Mouse (Mus musculus) lung, postnatal 0 days (tissue): ENCODE data around the gene Alpk3.

Source experiments
- CTCF ChIP-seq: IDR thresholded peaks from 2 replicates; pipeline ENCODE4 v1.5.1; 2016; ENCODE audit warnings: antibody characterized with exemption, mild to moderate bottlenecking
- EP300 ChIP-seq: IDR thresholded peaks from 2 replicates; pipeline ENCODE4 v1.6.1; 2016; ENCODE audit warnings: antibody characterized with exemption, mild to moderate bottlenecking, control low read depth

GRCm38 (mm10) chr7:81008285-81008684 lies 49.1 kb upstream of the Alpk3 start:
- no peak for TF ChIP-seq CTCF
- no peak for TF ChIP-seq EP300
